Mouse (Mus musculus) lung, adult 18-20 months (tissue): ENCODE data around the gene Racgap1.

Experiments used
- DNase-seq, 2 experiments: peaks; one replicate each; pipeline ENCODE4 v3.0.0; 2022; ENCODE audit warnings: mixed read lengths in 2 of 2

The Racgap1 gene

GRCm38 (mm10) chr15:99585741-99586140 lies 65.7 kb downstream of the Racgap1 start:
- no peak for DNase-seq

DNA sequence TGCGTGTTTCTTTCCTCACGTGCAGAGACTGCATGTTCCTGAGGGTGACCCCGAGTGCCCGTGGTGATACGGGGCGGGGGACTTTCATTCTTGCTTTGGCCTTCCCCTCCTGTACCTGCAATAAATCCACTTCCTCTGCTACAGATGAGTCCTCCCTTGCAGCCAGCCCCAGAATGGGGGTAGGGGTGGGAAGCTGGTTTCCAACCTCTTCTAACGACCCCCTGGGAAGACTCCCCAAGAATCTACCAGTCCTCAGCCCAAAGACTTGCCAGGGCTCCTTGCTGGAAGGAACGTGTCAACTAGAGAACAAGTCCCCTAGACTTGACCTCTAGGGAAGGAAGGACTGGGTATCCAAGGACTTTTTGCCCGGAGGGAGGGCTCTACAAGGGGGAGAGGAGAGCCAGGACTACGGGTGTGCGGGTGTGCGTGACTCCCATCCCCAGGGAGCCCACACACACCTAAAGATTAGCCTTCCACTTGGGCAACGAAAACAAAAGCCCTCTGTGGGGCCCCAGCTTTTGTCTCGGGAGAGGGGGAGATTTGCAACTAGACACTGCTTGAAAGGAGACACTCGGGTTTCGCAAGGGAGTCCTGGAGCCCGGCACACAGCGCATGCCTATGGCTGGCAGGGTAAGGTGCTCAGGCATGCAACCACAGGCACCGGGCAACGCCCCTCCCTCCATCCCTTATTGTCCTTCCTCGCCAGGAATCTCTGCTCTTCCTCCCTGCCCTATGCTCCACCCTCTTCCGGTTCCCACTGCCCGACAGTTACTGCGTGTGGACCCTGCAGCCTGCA lies 66.9 kb downstream of the Racgap1 start:
- DNase-seq = peak; percentile 74 to 89

DNA sequence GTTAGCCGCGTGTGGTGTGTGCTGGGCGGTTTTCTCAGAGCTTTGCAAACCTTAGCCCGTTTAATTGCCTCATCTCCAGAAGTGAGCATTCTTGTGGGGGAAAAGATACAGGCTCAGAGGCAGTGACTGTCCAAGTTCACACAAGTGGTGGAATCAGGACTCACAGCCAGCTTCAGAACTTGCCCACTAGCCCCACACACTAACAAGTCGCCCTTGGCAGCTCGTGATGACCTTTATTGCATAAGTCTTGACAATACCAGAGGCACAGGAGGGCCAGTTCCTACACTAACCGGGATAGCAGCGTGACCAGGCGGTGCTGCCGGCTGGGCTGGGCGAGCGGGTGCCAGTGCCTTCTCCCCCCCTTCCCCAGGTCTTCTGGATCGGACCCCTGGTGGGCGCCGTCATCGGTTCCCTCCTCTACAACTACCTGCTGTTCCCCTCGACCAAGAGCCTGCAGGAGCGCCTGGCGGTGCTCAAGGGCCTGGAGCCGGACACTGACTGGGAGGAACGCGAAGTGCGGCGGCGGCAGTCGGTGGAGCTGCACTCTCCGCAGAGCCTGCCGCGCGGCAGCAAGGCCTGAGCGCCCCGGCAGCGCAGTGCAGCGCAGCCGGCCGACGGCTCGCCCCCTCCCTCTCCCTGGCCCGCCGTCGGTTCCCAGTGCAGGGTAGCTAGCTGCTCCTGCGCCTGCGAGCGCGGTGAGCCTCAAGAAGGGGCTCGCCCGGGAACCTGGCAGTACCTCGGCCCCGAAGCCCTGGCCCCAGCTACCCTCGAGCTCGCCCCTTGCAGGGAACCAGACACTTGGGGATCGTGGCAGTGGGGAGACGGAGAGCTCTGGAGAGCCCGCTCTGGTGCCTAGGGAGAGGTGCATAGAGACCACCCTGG lies 67.8 kb downstream of the Racgap1 start:
- DNase-seq = peak; percentile 28 to 52

- DNase-seq = no peak
These were observed 72.5 kb downstream of the Racgap1 start, which contains the start of gene Aqp2 for GRCm38 (mm10) chr15:99578802-99579485. TSS of gene Aqp2 (plus strand) at chr15:99579055.
